Mouse (Mus musculus) spleen, postnatal 4 days (tissue): ENCODE data around the gene Grn.

ENCODE experiments used
- DNase-seq, 2 experiments: peaks; one replicate each; pipeline ENCODE4 v3.0.0; 2022; ENCODE audit warnings: low spot score in 2 of 2

Gene Grn

DNA sequence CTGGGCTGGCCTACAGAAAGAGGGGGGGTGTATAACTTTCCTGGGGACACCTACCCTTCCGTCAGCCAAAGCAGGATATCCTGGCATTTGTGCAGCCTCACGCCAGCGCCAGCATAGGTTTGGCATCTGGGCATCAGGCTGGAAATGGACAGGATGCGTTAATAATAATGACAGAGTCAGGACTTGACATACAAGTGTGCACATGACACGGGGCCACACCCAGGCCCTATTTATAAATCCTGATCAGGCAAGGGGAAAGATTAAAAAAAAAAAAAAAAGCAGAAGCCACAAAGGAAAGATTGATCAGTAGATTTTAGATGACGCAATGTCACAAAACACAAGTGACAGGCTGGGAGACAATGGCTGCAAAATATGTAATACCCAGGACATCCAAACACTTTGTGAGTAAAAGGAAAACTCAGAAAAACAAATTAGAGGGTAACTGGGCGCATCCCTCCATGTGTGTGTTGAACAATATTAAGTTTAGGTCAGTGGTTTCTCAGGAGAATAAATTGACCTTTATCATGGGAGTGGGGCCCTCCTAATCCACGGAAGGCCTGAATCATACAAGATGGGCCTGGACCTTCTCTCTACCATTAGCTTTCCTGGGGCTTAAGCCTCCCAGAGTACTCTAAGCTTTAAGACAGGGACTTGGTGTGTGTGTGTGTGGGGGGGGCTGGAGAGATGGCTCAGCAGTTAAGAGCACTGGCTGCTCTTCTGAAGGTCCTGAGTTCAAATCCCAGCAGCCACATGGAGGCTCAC, 4.4 kb upstream of the Grn start:
- DNase-seq: no peak

DNA sequence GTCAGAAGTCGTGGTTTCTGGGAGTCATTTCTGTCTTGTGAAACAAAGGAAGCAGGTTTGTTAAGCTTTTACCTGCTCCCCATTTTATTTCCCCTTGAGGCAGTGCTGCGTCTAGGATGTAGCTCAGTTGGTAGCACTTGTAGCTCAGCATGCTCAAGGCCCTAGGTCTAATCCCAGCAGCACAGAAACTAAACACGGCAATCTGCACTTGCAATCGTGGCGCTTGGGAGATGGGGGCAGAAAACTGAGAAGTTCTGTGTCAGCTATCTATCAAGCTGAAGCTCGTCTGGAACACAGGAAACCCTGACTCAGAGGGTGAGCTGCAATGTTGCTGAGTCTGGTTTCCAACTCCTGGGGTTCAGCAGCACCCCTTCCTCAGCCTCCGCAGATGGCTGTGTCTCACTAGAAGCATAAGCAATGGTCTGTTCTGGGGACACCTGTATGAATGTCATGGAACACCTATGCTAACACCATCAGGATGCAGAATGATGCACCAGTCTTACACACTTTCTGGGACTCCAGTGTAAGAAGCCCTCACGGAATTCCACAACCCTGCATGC, 1.1 kb upstream of the Grn start:
- no peak for DNase-seq

DNA sequence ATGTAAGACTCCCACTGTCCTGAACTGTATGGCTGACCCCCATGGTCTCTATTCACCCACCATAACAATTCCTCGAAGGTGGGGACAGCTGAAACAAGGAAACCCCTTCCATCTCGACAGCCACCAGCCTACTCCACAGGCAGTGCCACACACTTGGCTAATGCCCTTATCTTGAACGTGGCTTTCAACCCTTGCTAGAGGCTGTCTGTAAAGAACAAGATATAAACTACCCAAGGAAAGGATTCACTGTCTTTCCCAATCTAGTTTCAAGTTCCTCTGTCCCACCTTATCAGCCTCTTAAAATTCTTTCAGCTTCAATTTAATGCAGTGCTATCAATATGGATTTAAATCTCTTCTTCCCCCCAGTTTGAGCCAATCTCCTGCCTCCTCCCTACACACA, 564 bp upstream of the Grn start:
- no peak for DNase-seq

DNA sequence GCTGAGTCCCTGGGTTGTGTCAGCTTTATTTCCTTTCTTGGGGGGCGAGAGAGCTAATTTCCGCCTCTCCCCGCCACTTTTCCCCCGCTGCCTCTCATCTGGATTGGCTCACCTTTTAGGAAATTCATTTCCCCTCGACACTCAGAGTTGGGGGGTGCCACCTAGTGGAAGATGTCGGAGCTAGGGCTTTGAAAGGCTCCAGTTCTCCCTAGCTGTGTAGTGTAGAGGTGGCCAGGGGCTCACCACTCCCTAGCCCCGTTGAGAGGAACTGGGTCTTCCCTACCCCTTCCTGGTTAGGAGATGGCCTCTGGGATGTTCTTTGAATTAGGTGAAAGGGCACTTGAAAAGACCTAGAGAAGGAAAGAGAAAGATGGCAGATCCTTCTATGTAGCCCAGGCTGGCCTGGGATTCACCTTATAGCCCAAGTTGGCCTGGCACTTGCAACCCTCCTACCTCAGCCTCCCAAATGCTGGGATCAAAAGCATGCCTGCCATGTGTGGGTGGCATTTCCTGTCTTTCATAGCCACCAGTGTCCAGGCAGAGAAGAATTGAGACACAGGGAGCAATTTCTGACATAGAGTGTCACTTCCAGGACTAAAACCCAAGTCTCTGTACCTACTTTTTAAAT, 1.0 kb downstream of the Grn start:
- peak; percentile 80 to 89 for DNase-seq

DNA sequence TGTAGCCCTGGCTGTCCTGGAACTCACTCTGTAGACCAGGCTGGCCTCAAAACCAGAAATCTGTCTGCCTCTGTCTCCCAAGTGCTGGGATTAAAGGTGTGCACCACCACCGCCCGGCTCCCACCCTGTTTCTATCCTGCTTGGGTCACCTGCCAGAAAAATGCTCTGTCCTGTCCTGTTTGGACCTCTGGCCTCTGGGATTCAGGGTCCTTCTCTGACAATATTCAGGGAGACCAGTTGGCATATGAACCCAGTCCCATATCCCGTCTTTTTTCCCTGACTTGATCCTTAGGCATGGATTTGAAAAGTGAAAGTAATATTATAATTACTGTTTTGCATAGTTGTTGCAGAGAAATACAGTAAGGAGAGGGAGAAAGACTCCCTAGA, 1.6 kb downstream of the Grn start:
- no peak for DNase-seq

DNA sequence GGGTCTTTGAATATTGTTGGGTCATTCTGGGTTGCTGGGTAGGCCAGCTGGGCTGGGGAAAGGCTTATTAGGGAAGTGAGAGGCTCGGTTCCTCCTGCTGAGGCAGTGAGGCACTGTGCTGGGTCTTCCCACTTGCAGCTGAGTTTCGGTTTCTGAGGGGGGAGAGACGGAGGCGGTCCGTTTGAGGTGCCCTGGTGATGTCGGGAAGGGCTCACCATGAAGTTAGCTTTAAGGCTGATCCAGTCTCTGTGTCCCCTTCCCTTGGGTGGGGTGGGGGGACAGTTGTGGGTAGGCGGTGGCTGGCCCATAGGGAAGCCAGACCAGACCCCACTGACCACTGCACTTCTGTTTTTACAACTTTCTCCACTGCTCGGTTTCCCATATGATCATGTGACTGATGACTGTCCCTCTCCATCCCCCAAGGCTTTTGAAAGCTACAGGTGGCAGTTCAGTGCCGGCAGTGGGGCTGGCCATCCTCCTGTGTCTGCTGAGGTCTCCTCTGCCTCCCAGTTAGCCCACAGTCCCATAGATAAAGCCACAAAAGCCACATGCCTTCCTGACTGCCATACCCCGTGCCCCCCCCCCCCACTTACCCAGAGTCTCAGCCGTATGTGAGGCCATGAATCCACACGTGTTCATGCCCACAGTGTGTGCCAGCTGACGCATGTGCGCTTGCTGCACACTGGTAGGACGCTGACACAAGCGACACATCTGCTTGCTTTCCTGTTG, 2.2 kb downstream of the Grn start:
- peak; percentile 62 to 77 for DNase-seq

DNA sequence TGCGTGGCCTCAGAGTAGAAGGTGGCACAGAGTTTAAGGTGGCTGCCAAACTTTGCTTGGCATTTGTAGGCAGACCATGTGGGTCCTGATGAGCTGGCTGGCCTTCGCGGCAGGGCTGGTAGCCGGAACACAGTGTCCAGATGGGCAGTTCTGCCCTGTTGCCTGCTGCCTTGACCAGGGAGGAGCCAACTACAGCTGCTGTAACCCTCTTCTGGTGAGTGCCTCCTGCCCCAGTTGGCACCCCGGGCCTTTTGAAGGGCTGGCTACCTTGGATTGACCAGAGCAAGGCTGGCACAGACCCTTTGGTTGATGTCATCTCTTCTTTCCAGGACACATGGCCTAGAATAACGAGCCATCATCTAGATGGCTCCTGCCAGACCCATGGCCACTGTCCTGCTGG, 2.8 kb downstream of the Grn start:
- DNase-seq: peak in 1 of 2 experiments; percentile 65

DNA sequence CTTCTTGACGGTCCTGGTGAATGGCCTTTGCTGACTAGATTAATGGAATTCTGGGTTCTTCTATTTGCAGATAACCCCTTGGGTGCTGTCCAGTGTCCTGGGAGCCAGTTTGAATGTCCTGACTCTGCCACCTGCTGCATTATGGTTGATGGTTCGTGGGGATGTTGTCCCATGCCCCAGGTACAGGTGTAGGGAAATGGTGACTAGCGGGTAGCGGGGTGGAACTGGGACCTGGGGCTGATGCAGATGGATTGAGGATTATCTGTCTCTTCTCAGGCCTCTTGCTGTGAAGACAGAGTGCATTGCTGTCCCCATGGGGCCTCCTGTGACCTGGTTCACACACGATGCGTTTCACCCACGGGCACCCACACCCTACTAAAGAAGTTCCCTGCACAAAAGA, 3.8 kb downstream of the Grn start:
- no peak for DNase-seq

DNA sequence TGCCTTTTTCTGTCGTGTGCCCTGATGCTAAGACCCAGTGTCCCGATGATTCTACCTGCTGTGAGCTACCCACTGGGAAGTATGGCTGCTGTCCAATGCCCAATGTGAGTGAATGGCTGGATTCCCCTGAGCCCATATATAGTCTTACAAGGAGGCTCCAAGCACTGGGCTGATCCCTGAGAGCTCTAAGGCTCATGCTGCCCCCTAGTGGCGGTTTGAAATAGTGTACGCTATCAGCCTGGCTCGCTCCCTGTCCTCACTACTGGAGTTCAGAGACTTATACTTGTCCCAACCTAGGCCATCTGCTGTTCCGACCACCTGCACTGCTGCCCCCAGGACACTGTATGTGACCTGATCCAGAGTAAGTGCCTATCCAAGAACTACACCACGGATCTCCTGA, 4.3 kb downstream of the Grn start:
- peak; percentile 86 to 96 for DNase-seq

DNA sequence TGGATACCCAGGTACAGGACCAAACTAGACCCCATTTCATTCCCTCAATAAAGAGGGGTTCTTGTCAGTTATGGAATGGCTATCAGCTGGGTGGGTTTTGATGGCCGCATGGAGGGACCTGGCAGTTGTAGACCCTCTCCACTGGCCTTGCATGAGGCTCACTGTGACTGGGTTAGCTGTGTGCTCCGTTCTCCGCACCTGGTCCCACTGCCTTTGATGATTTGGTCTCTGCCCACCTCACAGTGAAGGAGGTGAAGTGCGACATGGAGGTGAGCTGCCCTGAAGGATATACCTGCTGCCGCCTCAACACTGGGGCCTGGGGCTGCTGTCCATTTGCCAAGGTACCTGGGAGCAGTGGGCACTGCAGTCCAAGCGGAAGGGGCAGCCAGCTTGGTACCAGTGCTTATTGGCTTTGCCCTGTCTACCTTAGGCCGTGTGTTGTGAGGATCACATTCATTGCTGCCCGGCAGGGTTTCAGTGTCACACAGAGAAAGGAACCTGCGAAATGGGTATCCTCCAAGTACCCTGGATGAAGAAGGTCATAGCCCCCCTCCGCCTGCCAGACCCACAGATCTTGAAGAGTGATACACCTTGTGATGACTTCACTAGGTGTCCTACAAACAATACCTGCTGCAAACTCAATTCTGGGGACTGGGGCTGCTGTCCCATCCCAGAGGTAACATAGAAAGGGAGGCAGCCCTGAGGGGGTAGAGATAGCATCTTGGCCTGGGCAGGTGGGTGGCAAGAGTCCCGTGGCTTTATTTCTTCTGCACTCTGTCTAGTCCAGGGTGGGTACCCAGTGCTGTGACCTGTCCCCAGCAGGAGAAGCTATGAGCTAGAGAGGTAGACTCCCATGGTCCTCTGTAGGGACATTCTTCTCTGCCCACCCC, 4.9 kb downstream of the Grn start:
- DNase-seq: no peak

DNA sequence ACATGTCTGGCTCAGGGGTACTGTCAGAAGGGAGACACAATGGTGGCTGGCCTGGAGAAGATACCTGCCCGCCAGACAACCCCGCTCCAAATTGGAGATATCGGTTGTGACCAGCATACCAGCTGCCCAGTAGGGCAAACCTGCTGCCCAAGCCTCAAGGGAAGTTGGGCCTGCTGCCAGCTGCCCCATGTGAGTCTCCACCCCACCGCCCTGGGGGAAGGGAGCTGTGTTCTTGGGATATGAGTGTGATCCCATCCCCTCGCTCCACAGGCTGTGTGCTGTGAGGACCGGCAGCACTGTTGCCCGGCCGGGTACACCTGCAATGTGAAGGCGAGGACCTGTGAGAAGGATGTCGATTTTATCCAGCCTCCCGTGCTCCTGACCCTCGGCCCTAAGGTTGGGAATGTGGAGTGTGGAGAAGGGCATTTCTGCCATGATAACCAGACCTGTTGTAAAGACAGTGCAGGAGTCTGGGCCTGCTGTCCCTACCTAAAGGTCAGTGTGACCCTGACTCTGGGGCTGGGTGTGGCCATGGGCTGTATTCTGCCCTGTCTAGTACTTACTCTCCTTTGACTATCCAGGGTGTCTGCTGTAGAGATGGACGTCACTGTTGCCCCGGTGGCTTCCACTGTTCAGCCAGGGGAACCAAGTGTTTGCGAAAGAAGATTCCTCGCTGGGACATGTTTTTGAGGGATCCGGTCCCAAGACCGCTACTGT, 5.8 kb downstream of the Grn start:
- DNase-seq: no peak

DNA sequence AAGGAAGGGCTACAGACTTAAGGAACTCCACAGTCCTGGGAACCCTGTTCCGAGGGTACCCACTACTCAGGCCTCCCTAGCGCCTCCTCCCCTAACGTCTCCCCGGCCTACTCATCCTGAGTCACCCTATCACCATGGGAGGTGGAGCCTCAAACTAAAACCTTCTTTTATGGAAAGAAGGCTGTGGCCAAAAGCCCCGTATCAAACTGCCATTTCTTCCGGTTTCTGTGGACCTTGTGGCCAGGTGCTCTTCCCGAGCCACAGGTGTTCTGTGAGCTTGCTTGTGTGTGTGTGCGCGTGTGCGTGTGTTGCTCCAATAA, 6.3 kb downstream of the Grn start:
- no peak for DNase-seq

DNA sequence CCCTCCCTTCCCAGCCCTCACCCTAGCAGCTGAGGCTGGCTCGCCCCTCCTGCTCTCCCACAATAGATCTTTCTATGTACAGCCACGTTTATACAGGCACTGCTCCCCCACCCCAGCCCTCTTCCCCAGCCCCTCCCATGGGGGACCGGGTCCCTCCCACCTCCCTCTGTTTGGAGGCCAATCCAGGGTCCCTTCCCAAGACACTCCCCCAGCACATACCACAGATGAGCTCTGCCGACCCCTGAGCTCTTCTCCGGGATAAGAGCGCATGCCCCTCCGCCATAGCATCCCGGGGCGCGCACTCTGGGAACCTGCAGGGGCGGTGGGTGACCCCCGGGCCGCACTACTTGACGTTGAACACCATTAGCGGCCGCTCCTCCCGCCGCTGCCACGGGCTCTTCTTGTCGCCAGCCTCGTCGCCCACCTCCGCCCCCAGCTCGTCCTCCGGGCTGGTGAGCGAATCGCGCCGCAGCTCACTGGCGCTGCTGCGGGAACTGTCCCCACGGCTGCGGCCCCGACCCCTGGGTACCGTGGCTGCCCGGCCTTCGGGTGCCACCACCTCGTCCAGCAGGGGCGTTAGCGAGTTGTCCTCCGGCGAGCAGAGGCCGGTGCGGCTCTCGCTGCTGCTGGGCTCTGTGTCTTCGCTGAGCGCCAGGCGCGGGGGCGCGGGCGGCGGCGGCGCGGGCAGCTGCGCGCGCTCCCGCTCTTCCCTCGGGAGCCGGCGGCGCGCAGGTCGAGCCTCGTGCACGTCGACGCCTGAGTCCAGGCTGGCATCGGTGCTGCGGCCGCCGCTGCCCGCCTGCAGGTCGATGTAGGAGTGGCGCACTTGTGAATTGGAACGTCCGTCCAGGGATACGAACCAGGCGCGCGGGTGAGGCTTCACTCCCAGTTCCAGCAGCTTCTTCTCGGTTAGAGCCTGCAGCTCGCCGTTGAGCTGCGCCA, 7.3 kb downstream of the Grn start:
- DNase-seq: peak in 1 of 2 experiments; percentile 75

DNA sequence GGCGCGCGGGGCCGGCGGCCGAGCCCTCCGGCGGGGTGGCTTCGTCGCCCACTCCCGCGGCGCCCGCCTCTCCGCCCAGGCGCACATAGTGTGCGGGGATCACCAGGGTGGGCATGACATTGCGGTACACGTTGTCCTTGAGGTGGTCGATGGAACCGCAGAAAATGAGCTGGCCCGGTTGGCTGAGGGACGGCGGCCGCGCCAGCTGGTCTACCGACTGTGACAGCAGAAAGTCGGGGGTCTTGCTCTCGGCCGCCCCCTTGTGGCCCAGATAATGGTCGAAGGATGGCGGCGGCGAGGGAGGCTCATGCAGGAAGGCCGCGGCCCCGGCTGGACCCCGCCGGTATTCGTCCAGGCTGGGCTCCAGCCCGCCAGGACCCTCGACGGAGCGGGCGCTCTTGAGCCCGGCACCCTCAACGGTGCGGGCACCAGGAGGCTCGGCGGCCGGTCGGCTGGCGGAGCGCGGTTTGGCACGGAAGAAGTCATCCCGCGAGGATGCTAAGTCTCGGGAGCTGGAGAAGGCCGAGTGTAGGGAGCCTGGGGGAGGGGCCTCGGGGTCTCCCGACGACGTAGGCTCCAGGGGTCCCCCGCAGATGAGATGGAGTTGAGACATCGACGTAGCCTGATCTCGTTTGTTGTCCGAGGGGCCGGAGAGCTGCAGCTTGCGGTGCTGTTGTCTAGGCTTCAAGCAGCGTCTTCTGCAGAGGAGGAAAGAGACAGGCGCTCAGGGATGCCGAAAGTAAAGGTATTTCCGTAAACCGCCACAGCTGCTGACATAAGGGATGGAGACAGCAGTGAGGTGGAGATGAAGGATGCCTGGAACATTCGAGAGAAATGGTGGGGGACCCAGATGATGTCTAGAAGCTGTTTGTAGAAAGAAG, 8.3 kb downstream of the Grn start:
- peak; percentile 76 to 92 for DNase-seq

DNA sequence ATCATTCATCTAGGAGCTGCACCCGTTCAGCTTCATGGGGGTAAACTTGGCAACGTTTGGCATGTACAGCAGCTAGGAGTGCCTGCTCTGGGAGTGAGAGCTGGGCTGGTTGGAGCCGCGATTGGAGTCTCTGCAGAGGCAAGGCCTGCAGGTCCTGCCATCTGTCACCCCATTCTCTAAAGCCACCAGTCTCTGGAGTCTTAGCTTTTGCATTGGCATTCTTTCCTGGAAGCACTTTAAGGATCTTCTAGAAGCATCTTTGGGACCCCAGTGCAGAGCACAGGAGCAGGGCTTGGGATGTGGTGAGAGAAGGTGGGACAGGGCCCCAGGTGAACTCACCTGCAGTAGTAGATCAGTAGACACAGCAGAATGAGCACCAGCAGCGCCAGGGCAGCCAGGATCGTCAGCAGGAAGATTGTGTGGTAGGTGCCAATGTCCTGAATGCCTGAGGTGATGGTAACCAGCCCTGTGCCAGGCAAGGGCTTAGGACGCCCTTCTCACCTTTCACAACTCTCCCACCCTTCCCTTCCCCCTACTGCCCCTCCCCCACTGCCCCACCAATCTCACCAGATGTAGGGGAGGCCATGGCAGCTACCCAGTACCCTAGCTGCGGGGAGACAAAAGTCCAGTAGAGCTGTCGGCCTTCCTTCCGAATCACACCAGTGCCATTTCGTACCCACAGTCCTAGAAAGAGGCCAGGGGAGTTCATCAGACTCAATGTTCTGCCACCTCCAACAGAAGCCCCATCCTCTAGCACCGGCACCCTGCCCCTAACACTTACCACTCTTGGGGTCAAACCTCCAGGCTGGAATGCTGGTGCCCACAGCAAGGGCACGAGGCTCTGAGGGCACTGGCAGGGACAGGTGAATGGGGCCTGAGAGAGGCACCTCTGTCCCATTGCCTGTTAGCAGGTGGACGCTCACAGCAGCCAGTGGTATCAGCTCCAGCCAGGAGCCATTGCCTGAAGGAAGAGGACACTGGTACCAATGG, 9.3 kb downstream of the Grn start:
- DNase-seq: no peak

DNA sequence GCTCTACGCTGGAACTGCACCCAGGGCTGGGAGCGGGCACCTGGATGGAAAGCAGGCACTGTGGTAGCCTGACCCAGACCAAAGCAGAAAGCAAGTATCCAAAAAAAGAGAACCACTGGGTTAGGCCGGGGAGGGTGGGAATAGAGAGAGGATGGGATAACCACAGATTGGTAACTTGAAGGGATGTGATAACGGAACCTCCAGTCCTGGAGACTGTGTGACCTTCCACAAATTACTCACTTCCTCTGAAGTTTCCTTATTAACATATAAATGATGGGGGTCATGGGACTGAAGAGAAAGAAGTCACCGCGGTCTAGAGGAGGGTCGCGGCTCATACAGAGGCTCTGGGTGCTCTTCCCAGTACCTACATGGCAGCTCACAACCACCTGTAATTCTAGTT, 10.1 kb downstream of the Grn start:
- no peak for DNase-seq

DNA sequence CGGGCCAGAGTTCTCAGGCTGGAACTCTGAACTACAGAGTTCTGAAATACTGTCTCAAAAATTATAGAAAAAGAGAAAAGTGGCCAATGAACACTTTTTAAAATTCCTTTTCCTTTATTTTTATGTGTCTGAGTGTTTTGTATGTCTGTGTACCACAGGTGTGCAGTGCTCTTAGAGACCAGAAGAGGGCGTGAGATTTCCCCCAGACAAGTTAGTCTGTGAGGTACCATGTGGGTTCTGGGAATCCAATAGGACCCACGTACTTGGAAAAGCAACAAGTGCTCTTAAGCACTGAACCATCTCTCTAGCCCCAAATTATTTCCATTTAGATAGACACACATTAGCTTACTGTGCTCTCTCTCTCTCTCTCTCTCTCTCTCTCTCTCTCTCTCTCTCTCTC, 11.3 kb downstream of the Grn start:
- no peak for DNase-seq

DNA sequence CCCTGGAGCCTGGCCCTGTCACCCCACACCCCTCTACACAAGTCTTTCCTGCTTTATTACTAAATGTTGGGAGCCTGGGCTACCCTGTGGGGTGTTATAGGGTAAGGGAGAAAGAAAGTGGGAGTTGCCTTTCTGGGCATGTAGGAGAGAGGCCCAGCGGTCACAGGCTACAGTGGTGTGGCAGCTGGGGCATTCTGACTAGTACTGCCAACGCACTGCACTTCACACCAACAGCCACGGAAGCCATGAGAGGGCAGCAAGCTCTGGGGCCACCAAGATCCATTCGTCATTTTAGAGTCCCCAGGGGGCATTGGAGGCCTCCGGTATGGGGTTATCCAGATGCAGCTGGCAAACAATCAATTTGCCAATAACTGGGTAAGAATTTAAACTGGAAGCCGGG, 12.0 kb downstream of the Grn start:
- DNase-seq: no peak
